Mouse (Mus musculus) stomach, adult 2 months (tissue): Measurements from ENCODE around the gene Prl3a1. TPM values are rescaled to one million over a fixed set of nuclear protein-coding genes. Genes with fewer than 3 reads are reported as not detected.

ENCODE experiments used
- polyA plus RNA-seq: library from polyadenylated mRNA; depleted of rRNA; stranded (reverse); fragments of >200 nt; gene quantifications from 2 replicates; pipeline ENCODE4 v1.2.3, GENCODE M21; 2012; rRNA removed

The Prl3a1 gene
- polyA plus RNA-seq: not detected in 2 replicates

DNA sequence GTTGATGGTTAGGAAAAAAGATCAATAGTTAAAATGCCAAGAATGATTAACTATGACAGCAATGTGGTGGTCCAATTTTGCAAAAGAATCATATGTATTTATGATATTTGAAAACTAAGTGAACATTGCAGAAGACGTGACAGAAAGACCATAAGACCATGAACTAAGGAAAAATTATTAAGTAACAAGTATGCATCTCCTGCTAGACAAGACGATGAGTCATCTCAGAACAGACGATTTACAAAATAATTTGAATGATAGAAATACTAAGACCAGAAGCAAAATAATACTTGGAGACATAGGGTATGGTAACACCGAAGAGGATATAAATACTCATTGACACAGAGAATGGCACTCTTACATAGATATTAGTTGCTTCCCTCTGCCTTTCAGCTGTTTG, at the start of gene Prl3a1:
Gene Prl3a1, plus strand, starts transcription at position 301 of the 400 bp plus-strand sequence.

DNA sequence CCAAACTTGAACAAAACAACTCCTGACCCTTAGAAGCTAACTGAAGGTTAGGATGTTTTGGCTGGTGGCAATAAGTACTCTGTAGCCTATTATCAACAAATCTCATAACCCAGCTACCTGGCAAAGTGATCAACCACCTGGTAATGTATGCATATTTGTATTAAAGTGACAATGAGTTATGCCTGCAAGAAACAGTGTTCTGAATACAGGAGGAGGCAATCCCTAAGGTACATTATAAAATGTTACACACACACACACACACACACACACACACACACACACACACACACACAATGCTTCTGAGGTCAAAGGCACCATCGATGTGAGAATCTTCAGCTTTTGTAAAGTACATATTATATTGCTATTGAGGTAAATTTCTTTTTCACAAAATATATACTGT, 17.7 kb upstream of the Prl3a1 start, which contains the start of gene Prl3b1:
Gene Prl3b1, plus strand, starts transcription at position 301 of the 400 bp plus-strand sequence.

DNA sequence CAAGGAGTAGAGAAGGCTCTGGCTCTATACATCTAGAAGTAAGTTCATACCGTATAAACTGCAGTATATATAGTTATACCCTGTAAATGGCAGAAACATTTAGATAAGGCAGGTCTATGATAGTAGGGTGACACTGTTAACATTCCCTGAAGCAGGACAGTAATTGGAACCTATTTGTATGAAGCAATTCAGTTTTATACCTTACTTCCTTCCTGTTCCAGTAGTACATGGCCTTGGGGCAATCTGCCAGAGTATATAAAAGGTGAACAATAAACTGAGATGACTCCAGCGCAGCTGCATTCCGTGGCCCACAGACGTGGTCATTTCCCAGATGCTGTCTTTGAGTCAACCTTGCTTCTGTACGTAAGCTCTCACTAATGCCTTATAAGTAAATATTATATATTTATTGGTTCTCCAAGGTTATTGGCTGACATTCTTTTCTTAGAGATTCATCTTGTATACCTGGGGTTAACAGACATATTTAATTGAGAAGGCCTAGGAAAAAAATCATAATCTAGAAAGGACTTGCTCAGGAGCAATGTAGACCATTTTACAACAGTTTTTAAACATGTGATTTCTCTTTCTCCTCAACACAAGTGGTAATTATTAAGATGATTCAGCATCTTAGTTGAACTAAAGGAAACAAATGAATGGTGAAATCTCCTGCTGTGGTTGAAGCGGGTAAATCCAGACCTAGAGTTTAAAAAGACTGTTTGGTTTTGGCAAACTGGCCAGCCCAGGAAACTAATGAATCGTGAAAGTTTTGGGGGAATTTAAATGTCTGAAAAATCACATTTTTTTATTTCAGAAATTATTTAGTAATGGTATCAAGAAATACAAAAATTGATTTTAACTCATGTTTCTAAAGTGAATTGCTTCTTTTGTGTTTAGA, 53.3 kb downstream of the Prl3a1 start, which contains the start of gene Prl6a1:
Gene Prl6a1, plus strand, starts transcription at position 294 of the 892 bp plus-strand sequence.

Other genes with a start within 250 kb of the Prl3a1 start
- gene Prl, start 201.9 kb upstream of the Prl3a1 start, polyA plus RNA-seq: not detected in 2 replicates
- gene Prl3d1, start 165.2 kb upstream of the Prl3a1 start, polyA plus RNA-seq: not detected in 2 replicates
- gene Prl3d2, start 137.7 kb upstream of the Prl3a1 start, polyA plus RNA-seq: not detected in 2 replicates
- not detected in 2 replicates for gene Prl3d3, start 102.6 kb upstream of the Prl3a1 start, polyA plus RNA-seq
- gene Prl3c1, start 62.8 kb upstream of the Prl3a1 start, polyA plus RNA-seq: not detected in 2 replicates
- gene Prl3b1, start 17.6 kb upstream of the Prl3a1 start, polyA plus RNA-seq: not detected in 2 replicates
- gene Prl6a1, start 53.2 kb downstream of the Prl3a1 start, polyA plus RNA-seq: not detected in 2 replicates
- gene Prl8a2, start 86.2 kb downstream of the Prl3a1 start, polyA plus RNA-seq: not detected in 2 replicates
- not detected in 2 replicates for gene Prl2b1, start 131.4 kb downstream of the Prl3a1 start, polyA plus RNA-seq
- not detected in 2 replicates for gene Prl8a6, start 179.3 kb downstream of the Prl3a1 start, polyA plus RNA-seq